Mouse (Mus musculus) frontal cortex, adult 2 months (tissue): ENCODE measurements around the gene Vwa2. TPM values are rescaled to one million over a fixed set of nuclear protein-coding genes. Genes with fewer than 3 reads are reported as not detected.

ENCODE experiments used
- DNase-seq, 2 experiments: peaks; one replicate each; pipeline ENCODE4 v3.0.0; 2022; ENCODE audit warnings: low spot score in 1 of 2; ENCODE audit errors: extremely low spot score in 1 of 2
- polyA plus RNA-seq: library from polyadenylated mRNA; depleted of rRNA; stranded (reverse); fragments of >200 nt; gene quantifications from 2 replicates; pipeline ENCODE4 v1.2.3, GENCODE M21; 2012; rRNA removed

Gene Vwa2
- polyA plus RNA-seq: 0.02 and 0.04 TPM in 2 replicates

DNA sequence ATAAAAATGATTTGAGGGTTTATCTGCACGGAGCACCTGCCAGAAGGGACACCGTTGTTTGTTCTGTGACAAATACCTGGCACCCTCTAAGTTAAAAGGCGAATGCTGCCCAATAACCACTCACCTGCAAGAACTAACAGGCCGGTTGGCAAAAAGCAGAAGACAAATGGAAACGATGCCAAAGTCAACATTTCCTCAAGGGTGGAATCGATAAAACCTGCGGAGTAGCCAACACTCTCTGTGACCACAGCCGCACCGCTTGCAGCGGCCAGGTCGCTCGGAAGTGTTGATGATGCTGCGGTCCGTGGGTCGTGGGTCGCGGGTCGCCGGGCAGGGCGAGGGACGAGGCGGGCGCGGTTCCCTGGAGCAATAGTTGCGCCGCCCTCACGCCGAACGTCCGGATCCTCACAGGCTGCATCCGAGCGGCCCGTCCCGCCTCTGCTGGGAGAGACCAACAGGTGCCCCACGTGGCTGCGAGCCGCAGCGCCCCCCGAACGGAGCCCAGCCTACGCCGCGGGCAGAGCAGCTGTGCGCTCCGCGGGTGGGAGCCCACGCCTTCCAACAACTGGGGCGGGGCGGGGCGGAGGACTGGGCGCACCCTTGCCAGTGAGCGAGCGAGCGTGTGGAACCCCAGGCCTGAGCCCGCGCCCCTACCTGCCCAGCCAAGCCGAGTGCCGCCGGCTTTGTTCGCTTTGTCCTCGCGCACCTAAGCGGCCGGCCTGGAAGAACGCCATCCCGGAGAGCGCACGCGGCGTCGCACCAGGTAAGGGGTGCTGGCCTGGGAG, at the start of gene Vwa2:
Vwa2 (plus strand) TSS at position 434 of the 785 bp plus-strand sequence.
- peak in 1 of 2 experiments; percentile 7 for DNase-seq

DNA sequence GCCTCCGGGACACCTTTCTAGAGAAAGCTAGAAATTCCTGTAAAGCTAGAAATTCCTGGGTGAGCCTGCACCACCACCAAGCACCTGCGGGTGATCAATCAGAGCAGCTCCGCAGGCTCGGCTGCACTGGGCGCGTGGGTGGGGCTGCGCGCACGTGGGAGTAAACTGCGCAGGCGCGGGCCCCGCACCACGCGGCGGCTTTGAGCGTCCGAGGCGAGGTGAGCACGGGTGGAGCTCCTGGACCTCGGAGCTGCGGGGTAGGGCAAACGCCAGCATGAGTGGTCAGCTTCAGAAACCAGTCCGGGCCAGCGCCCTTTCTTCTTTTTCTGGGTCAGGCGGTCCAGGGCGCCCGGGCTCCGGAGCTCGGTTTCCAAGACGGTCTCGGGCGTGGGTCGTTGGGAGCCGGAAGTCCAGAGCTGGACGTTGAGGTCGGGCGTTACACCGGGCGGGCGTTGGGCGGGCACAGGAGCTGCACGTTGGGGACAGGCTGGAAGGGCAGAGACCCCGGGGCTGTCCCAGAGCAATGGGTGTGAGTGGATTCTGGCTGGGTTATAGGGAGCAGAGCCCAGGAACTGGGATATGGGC, 47.9 kb upstream of the Vwa2 start, which contains the start of gene Tdrd1:
Tdrd1 (plus strand) TSS at position 163 of the 585 bp plus-strand sequence.
- no peak for DNase-seq

DNA sequence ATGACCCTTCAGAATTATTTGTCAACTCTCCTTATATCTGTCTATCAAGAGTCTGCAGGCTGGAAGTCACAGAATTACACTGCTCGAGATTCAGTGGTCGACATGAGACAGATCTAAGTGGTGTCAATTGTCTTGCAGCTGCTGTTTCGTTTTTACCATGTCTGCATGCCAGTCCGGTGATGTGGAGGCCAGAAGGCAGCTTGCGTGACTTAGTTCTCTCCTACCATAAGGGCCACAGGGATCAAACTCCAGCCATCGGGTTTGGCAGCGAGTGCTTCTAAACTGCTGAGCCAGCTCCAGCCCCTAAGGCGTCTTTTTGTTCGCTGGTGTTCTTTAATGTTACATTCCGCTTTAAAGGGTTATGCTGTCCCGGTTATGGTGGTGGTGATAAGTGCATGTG, 45.7 kb upstream of the Vwa2 start:
- DNase-seq: no peak

DNA sequence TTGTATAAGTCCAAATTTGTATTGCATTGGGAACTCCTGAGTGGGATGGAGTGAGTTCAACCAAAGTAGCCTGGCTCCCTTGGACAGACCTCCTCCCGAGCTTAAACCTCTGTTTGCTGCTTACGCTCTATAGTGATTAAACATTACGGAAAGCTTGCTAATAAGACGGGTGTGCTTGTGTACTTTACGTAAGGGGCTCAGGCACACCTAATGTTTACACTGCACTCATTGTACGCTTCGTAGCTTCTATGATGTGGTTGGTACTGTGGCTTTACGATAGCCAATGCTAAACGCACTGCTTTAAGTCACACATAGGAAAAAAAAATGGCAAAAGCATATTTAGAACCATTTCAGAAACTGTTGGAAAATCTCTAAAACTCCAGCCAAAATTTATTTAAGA, 44.8 kb upstream of the Vwa2 start:
- DNase-seq: no peak

DNA sequence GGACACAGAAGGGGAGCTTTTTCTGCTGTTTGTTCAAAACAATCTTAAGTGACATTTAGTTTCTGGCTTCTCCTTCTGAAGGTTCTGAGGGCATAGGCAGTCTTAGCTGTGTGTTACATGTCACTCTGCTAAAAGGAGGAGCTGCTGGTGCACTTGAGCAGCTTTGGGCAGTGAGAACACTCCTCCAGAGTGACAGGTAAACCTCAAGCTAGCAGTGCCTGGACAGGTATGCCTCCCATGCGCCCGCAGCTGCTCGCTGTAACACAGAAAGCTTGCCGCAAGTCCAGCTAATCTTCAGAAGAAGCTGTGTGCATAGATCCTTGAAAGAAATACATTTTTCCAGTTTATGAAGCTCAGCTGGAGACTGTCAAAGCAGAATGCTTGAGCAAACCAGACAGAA, 43.9 kb upstream of the Vwa2 start:
- no peak for DNase-seq

GRCm38 (mm10) chr19:56835340-56835739, 38.7 kb upstream of the Vwa2 start:
- DNase-seq: no peak

GRCm38 (mm10) chr19:56838942-56839706, 34.9 kb upstream of the Vwa2 start:
- DNase-seq: no peak

DNA sequence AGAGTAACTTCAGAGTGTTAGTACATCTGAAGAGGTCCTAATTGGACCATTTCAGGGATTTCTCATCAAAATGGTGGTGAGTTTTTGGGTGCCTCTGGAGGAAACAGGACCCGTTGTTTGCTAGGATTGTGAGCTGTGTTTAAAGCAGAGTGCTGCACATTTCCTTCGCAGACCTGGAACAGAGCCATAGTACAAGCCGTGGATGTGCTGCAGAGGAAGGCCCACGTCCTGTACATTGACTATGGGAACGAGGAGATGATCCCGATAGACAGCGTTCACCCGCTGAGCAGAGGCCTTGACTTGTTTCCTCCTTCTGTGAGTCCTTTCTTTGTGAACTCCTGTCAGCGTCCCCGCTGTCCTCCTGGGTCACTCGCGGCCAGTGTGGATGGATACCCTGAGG, 31.1 kb upstream of the Vwa2 start:
- no peak for DNase-seq

DNA sequence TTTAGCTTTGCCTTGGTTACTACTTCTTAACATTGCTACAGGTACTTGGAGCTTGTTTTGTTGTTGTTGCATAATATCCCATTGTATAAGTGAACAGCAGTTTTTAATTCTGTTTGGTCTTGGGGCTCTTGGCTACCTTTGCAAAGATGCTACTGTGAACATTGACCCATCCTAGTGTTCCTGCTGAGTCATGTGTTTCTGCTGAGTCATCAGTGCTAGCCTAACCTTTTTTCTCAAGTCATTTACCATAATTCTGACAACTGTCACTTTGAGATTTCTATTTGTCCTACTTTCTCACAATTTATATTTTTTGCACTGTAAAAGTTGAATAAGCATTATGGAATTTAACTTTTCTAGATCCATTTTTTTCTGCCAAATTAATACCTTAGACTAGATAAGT, 21.5 kb upstream of the Vwa2 start:
- no peak for DNase-seq

DNA sequence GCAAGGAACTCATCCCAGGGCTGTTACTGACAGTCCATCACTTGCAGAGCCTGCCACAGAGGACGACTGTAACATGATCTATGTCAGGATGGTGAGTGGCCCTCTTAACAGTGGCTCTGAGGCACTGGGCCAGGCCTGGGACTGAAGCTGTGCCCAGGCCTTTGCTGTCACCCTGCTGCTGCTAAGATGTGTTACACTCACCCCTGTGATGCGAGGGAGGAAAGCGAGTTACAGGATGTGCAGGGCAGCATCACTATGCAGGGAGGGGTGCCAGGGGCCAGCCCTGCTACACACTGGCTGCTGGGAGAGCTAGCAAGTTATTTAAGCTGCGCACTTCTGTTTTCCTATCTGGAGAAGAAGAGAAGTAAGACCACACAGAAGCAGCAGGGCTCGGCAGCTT, 17.6 kb upstream of the Vwa2 start:
- no peak for DNase-seq

- DNase-seq: no peak
Observed at GRCm38 (mm10) chr19:56867701-56868100, 6.3 kb upstream of the Vwa2 start.

DNA sequence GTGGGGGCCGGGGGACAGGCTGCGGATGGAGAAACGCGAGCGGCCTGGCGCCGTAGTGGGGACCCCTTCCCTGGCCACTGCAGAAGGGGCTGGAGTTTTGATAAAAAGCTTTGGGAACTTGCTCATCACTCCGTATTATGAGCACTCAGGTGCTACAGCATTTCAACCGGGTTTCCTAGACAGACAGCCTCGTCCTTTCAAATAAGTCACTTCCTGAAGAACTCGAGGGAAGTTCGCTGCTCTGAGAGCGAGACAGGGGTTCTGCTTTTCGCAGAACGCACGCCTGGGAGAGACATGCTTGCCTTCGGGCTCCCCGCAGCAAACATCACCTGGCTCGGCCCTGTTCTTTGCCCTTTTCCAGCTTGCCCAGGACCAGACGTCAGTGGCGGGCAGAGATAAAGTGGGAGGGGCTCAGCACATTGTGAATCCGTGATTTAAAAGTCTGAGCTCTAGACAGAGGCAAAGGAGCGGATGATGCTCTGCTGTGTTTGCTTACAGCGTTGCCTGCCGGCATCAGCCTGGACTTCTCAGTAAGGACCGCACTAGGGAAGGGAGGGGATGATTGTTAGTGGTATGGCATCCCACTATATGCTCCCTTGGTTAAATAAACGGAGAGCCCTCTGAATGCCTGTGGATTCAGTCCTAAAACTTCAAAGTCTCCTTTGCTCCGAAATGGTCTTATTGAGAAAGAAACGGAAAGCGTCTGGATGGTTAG, 709 bp downstream of the Vwa2 start:
- DNase-seq: no peak

- DNase-seq: no peak
Observed at GRCm38 (mm10) chr19:56877364-56877763, 3.3 kb downstream of the Vwa2 start.

DNA sequence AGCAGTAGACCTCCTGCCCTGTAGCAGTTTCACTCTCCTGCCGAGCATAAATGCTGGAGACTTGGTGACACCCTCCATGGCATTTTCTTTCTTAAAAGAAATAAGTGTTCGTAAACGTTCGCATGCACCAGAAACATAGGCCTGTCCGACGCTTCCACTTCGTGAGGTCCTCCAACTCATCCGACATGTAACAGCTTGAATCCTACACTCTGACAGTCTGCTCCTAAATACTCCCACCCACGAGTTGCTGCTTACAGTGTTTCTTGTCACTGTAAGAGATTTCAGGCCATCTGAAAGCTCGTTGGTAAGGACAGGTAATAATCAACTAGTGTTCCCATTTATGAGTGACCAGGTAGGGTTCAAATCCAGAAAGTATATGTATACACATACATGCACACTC, 13.8 kb downstream of the Vwa2 start:
- DNase-seq: peak in 1 of 2 experiments; percentile 21

- no peak for DNase-seq
Observed at GRCm38 (mm10) chr19:56888654-56889053, 14.6 kb downstream of the Vwa2 start.

DNA sequence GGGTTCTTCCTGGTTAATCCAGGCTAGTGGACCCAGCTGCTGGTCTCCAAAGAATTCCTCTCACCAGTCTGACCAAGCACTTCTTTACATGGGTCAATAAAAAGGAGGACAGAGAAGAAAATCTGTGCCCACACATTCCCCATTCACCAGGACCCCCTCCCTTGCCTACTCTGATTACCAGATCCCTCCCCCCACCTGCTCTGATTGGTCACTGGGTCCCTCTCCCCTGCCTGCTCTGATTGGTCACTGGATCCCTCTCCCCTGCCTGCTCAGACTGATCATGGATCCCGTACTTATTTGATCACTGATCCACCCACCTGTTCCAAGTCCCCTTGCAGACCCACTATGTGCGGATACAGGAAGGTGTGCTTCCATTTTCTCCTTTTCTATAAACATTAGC, 17.4 kb downstream of the Vwa2 start:
- DNase-seq: no peak

DNA sequence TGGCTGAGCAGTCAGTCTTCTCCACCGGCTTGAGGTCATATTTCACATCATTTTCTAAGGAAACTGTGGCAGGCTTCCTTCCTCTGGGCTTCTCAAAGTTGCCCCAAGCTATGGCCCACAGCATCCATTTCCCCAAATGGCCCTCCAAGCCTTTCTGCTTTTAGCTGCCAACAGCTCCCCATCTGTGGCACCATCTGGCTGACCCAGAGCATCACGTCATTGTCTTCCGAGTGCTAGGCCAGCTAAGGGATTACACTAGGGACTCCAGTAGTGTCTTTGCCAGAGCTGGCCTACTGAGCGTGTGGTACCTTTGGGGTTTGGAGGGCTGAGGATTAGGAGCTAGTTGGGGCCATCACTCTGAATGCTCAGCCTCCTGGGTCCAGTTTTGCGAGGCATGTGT, 18.5 kb downstream of the Vwa2 start:
- DNase-seq: no peak

GRCm38 (mm10) chr19:56893326-56893725, 19.3 kb downstream of the Vwa2 start:
- DNase-seq: no peak

GRCm38 (mm10) chr19:56897654-56898053, 23.6 kb downstream of the Vwa2 start:
- no peak for DNase-seq

DNA sequence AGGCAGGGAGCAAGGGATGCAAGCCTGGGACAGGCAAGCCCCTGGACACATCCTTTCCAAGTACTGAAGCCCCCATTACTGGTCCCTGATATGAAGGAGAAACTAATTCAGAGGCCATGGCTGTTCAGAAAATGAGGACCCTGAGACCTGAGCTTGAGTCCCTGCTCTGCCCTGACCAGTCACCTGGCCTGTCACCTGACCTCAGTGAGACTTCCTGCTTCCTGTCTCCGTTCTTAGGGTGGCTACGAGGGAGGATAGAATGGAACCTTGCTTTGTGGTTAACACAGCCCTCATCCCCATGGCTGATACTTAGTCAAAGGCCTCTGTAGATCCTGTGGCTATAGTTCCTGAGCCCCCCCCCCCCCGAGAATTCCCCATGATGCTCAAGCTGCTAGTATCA, 30.0 kb downstream of the Vwa2 start:
- no peak for DNase-seq

- no peak for DNase-seq
Observed at GRCm38 (mm10) chr19:56905395-56905794, 31.3 kb downstream of the Vwa2 start.
